Mouse (Mus musculus): ENCODE data around the gene Ankrd63.

DNA sequence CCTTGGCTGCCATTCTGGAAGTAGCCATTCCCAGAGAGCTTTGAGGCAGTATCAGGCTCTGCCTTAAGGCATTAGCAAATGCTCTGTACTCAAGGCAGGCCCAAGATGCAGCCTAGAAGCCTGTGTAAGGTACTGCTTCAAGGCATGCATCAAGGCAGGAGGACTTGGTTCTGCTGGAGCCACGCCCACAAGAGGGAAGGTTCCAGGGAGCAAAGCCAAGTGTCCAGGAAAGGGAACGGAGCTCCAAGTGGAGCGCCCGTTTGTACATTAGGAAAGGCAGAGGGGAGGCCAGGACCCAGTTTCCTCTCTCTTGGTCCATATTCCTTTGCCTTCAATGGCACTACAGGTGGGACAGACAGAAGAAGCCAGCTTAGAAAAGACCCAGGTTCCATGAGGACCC, 4.7 kb upstream of the Ankrd63 start:
- TF ChIP-seq EP300 (IDR thresholded peaks at IDR 0.05; ENCODE audit: low read depth) (no peak), CTCF (IDR thresholded peaks at IDR 0.05; ENCODE audit: low read depth) (no peak)
